Mouse (Mus musculus): ENCODE measurements around the gene Tab1.

- no peak for TF ChIP-seq MAFK (IDR thresholded peaks at IDR 0.05; ENCODE audit: insufficient read depth, low read depth, low read length)
- TF ChIP-seq ZNF384 (IDR thresholded peaks at IDR 0.05; ENCODE audit: low read depth, low read length) = no peak
- no peak for TF ChIP-seq CHD2 (IDR thresholded peaks at IDR 0.05; ENCODE audit: low read depth, low read length)
- TF ChIP-seq ZC3H11A (IDR thresholded peaks at IDR 0.05; ENCODE audit: borderline replicate concordance, low read depth, low read length) = no peak
- no peak for TF ChIP-seq HCFC1 (IDR thresholded peaks at IDR 0.05; ENCODE audit: borderline replicate concordance, insufficient read depth, low read length)
These were observed 16.8 kb upstream of the Tab1 start for GRCm38 (mm10) chr15:80115866-80116794.

Measured in ES-E14 (cell line).